Mouse (Mus musculus) liver, adult 2 months (tissue): ENCODE measurements around the gene BC052040.

Source experiments
- CTCF ChIP-seq: fragments of 200-500 bp; IDR thresholded peaks from 2 replicates; pipeline ENCODE4 v1.5.1; 2011; ENCODE audit warnings: low read depth, low read length, control low read depth
- POLR2A ChIP-seq: fragments of 200-500 bp; IDR thresholded peaks from 2 replicates; pipeline ENCODE4 v1.6.1; 2011; ENCODE audit warnings: low read length, control low read depth; ENCODE audit not compliant: insufficient read depth; ENCODE audit errors: extremely low read depth

GRCm38 (mm10) chr2:115776924-115777860 is 195.7 kb downstream of the BC052040 start:
- no peak for TF ChIP-seq CTCF
- no peak for TF ChIP-seq POLR2A
